Mouse (Mus musculus): Measurements from ENCODE around the gene Sell.

GRCm38 (mm10) chr1:164123836-164124235 is 62.1 kb downstream of the Sell start:
- TF ChIP-seq CTCF (IDR thresholded peaks at IDR 0.05; ENCODE audit: low read depth, low read length) (no peak), POLR2A (IDR thresholded peaks at IDR 0.05; ENCODE audit: insufficient read depth, low read length) (no peak)

Measured in ES-Bruce4 (cell line).